Mouse (Mus musculus) E14TG2a.4 (cell line): ENCODE measurements around the gene Manbal.

Source experiments
- CTCF ChIP-seq: conservative IDR thresholded peaks from 2 replicates; pipeline ENCODE4 v1.5.1; 2014; ENCODE audit warnings: low read length
- NANOG ChIP-seq: IDR thresholded peaks from 2 replicates; pipeline ENCODE4 v1.6.1; 2014; ENCODE audit warnings: borderline replicate concordance, low read length, mixed read lengths

- no peak for TF ChIP-seq CTCF
- no peak for TF ChIP-seq NANOG
Observed at GRCm38 (mm10) chr2:157384836-157385235, 17.4 kb downstream of the Manbal start.
